Mouse (Mus musculus): ENCODE measurements at regions not wholly inside any gene's neighbourhood (a gene's known extent, or its start where the extent isn't known, plus 50 kb on each side); places are given as distances from the start of the nearest gene placed in this dataset.

- DNase-seq (ENCODE audit: low read depth, low spot score): no peak
These were observed 629.6 kb upstream of the Nrsn1 start for GRCm38 (mm10) chr13:25899871-25900270.

- no peak for DNase-seq (ENCODE audit: low read depth, low spot score)
These were observed 622.8 kb upstream of the Nrsn1 start for GRCm38 (mm10) chr13:25893150-25893549.

- no peak for DNase-seq (ENCODE audit: low read depth, low spot score)
These were observed 612.5 kb upstream of the Nrsn1 start for GRCm38 (mm10) chr13:25882818-25883217.

GRCm38 (mm10) chr13:25868923-25869322 is 598.6 kb upstream of the Nrsn1 start:
- no peak for DNase-seq (ENCODE audit: low read depth, low spot score)

- no peak for DNase-seq (ENCODE audit: low read depth, low spot score)
These were observed 587.9 kb upstream of the Nrsn1 start for GRCm38 (mm10) chr13:25858207-25858606.

- DNase-seq (ENCODE audit: low read depth, low spot score): no peak
These were observed 587.3 kb upstream of the Nrsn1 start for GRCm38 (mm10) chr13:25857569-25857968.

GRCm38 (mm10) chr13:25857096-25857495 is 586.8 kb upstream of the Nrsn1 start:
- DNase-seq (ENCODE audit: low read depth, low spot score): no peak

- DNase-seq (ENCODE audit: low read depth, low spot score): no peak
These were observed 586.2 kb upstream of the Nrsn1 start for GRCm38 (mm10) chr13:25856549-25856948.

GRCm38 (mm10) chr13:25848156-25848555 is 577.9 kb upstream of the Nrsn1 start:
- DNase-seq (ENCODE audit: low read depth, low spot score): no peak

- no peak for DNase-seq (ENCODE audit: low read depth, low spot score)
These were observed 567.9 kb upstream of the Nrsn1 start for GRCm38 (mm10) chr13:25838237-25838636.

- no peak for DNase-seq (ENCODE audit: low read depth, low spot score)
These were observed 559.0 kb upstream of the Nrsn1 start for GRCm38 (mm10) chr13:25829146-25829924.

GRCm38 (mm10) chr13:25808564-25809253 is 538.4 kb upstream of the Nrsn1 start:
- DNase-seq (ENCODE audit: low read depth, low spot score): no peak

- DNase-seq (ENCODE audit: low read depth, low spot score): no peak
These were observed 523.0 kb upstream of the Nrsn1 start for GRCm38 (mm10) chr13:25793216-25793803.

- no peak for DNase-seq (ENCODE audit: low read depth, low spot score)
These were observed 510.9 kb upstream of the Nrsn1 start for GRCm38 (mm10) chr13:25781161-25781560.

GRCm38 (mm10) chr13:25777706-25778105 is 507.4 kb upstream of the Nrsn1 start:
- no peak for DNase-seq (ENCODE audit: low read depth, low spot score)

GRCm38 (mm10) chr13:25774586-25775182 is 504.4 kb upstream of the Nrsn1 start:
- DNase-seq (ENCODE audit: low read depth, low spot score): no peak

GRCm38 (mm10) chr13:25754515-25755105 is 484.3 kb upstream of the Nrsn1 start:
- no peak for DNase-seq (ENCODE audit: low read depth, low spot score)

GRCm38 (mm10) chr13:25751409-25751777 is 481.1 kb upstream of the Nrsn1 start:
- no peak for DNase-seq (ENCODE audit: low read depth, low spot score)

- no peak for DNase-seq (ENCODE audit: low read depth, low spot score)
These were observed 480.4 kb upstream of the Nrsn1 start for GRCm38 (mm10) chr13:25750460-25751408.

GRCm38 (mm10) chr13:25738601-25739000 is 468.3 kb upstream of the Nrsn1 start:
- no peak for DNase-seq (ENCODE audit: low read depth, low spot score)
